Mouse (Mus musculus) brain, embryonic 14.5 days (tissue): ENCODE measurements at regions not wholly inside any gene's neighbourhood (a gene's known extent, or its start where the extent isn't known, plus 50 kb on each side); places are given as distances from the start of the nearest gene placed in this dataset.

Experiments
- CTCF ChIP-seq: fragments of 200-500 bp; IDR thresholded peaks from 2 replicates; pipeline ENCODE4 v1.5.1; 2012; ENCODE audit warnings: inconsistent platforms, mild to moderate bottlenecking, moderate library complexity, borderline replicate concordance; ENCODE audit not compliant: insufficient read depth, insufficient read length; ENCODE audit errors: extremely low read depth
- POLR2A ChIP-seq: fragments of 200-500 bp; IDR thresholded peaks from 2 replicates; pipeline ENCODE4 v1.6.1; 2012; ENCODE audit warnings: mild to moderate bottlenecking, inconsistent platforms, borderline replicate concordance; ENCODE audit not compliant: poor library complexity, insufficient read depth, insufficient read length, severe bottlenecking; ENCODE audit errors: extremely low read depth

GRCm38 (mm10) chr13:104560500-104561114 is 231.7 kb upstream of the Srek1ip1 start:
- no peak for TF ChIP-seq CTCF
- TF ChIP-seq POLR2A: no peak
